26 mouse cellular contexts compared by ENCODE assay signal in genomic region chr12:14591631-14592030, GRCm38 (mm10).
DNase-seq lines count a peak whose midpoint lies in the region; ATAC-seq and TF ChIP-seq lines count a peak whose summit lies in the region.
"Had no signal": no experiment of that assay in that cellular context is flagged by ENCODE, and none has a peak within 500 bp of the region (broad histone marks: within the 10 kb centered on the region; RNA-seq: fewer than 3 reads in every experiment).

No protein-coding gene starts in this region.

- H3K4me1 ChIP-seq in hindbrain, postnatal 0 days (ENCODE audit: insufficient read depth, low read length): no peaks in the 10 kb centered on the region
- no peaks in the 10 kb centered on the region for H3K4me1 ChIP-seq in hindbrain, embryonic 14.5 days (replicated peaks; ENCODE audit: control insufficient read depth, insufficient read depth, low read length)
- H3K4me1 ChIP-seq: embryonic facial prominence, embryonic 10.5 days; embryonic facial prominence, embryonic 13.5 days; forebrain, embryonic 12.5 days; forebrain, embryonic 15.5 days; heart, embryonic 12.5 days; heart, embryonic 15.5 days; hindbrain, embryonic 15.5 days; intestine, embryonic 15.5 days had no signal

- no peak overlapping the region for H3K4me2 ChIP-seq in hindbrain, postnatal 0 days (ENCODE audit: low read depth, low read length)
- H3K4me2 ChIP-seq in hindbrain, embryonic 14.5 days (replicated peaks): no peak overlapping the region
- H3K4me2 ChIP-seq: embryonic facial prominence, embryonic 13.5 days; forebrain, embryonic 12.5 days; forebrain, embryonic 15.5 days; heart, embryonic 12.5 days; heart, embryonic 15.5 days; hindbrain, embryonic 15.5 days; intestine, embryonic 15.5 days had no signal

- no peak overlapping the region for H3K4me3 ChIP-seq in hindbrain, postnatal 0 days (ENCODE audit: low read length)
- no peak overlapping the region for H3K4me3 ChIP-seq in hindbrain, embryonic 14.5 days (replicated peaks; ENCODE audit: low read length)
- H3K4me3 ChIP-seq: embryonic facial prominence, embryonic 10.5 days; embryonic facial prominence, embryonic 13.5 days; erythroblast, embryonic 14.5 days; forebrain, embryonic 12.5 days; forebrain, embryonic 15.5 days; heart, embryonic 12.5 days; heart, embryonic 15.5 days; hindbrain, embryonic 15.5 days; intestine, embryonic 15.5 days had no signal

- 61% methylated on average over 7 of the region's 7 CpGs for WGBS in hindbrain, postnatal 0 days
- 62% methylated on average over 7 of the region's 7 CpGs for WGBS in hindbrain, embryonic 14.5 days

- H3K9ac ChIP-seq in hindbrain, postnatal 0 days (replicated peaks; ENCODE audit: low read length): no peak overlapping the region
- no peak overlapping the region for H3K9ac ChIP-seq in hindbrain, embryonic 14.5 days
- H3K9ac ChIP-seq: embryonic facial prominence, embryonic 13.5 days; forebrain, embryonic 12.5 days; forebrain, embryonic 15.5 days; heart, embryonic 12.5 days; heart, embryonic 15.5 days; hindbrain, embryonic 15.5 days; intestine, embryonic 15.5 days had no signal

- no peak overlapping the region for H3K27ac ChIP-seq in hindbrain, postnatal 0 days
- no peak overlapping the region for H3K27ac ChIP-seq in hindbrain, embryonic 14.5 days
- H3K27ac ChIP-seq: embryonic facial prominence, embryonic 10.5 days; embryonic facial prominence, embryonic 13.5 days; forebrain, embryonic 12.5 days; forebrain, embryonic 15.5 days; heart, embryonic 15.5 days; hindbrain, embryonic 15.5 days; intestine, embryonic 15.5 days had no signal

- TF ChIP-seq CTCF in hindbrain, postnatal 0 days (IDR thresholded peaks at IDR 0.05; ENCODE audit: low read depth): no peak

- peak; percentile 5 for DNase-seq in embryo, embryonic 10 days (ENCODE audit: low spot score)
- DNase-seq in embryo, embryonic 9.5 days (ENCODE audit: extremely low spot score): no peak
- peak; percentile 4 for DNase-seq in hindbrain, postnatal 0 days (ENCODE audit: low spot score)
- DNase-seq in hindbrain, embryonic 14.5 days (ENCODE audit: low spot score): no peak
- DNase-seq in mesoderm, embryonic 11.5 days (ENCODE audit: low read depth, low spot score): peak; percentile 11
- DNase-seq in yolk sac, embryonic 10.5 days (ENCODE audit: low spot score): no peak
- DNase-seq: adrenal gland, postnatal 14 days; cerebellum, adult 11 months; cerebellum, adult 2 months; cerebellum, adult 9-11 months; cerebellum, postnatal 25 days; gastrocnemius, postnatal 25 days; heart, adult 18-20 months; heart, postnatal 10 days; heart, postnatal 36 days; kidney, adult 11 months had no signal

- H3K36me3 ChIP-seq in hindbrain, postnatal 0 days (ENCODE audit: insufficient read depth, low read length): no peaks in the 10 kb centered on the region
- no peaks in the 10 kb centered on the region for H3K36me3 ChIP-seq in hindbrain, embryonic 14.5 days (replicated peaks; ENCODE audit: control insufficient read depth, insufficient read depth)
- H3K36me3 ChIP-seq: embryonic facial prominence, embryonic 10.5 days; embryonic facial prominence, embryonic 13.5 days; forebrain, embryonic 12.5 days; forebrain, embryonic 15.5 days; heart, embryonic 12.5 days; heart, embryonic 15.5 days; hindbrain, embryonic 15.5 days; intestine, embryonic 15.5 days had no signal

- no peaks in the 10 kb centered on the region for H3K9me3 ChIP-seq in hindbrain, postnatal 0 days (ENCODE audit: low read length)
- no peaks in the 10 kb centered on the region for H3K9me3 ChIP-seq in hindbrain, embryonic 14.5 days (ENCODE audit: control insufficient read depth, low read length)
- H3K9me3 ChIP-seq: embryonic facial prominence, embryonic 10.5 days; embryonic facial prominence, embryonic 13.5 days; forebrain, embryonic 12.5 days; forebrain, embryonic 15.5 days; heart, embryonic 15.5 days; hindbrain, embryonic 15.5 days; intestine, embryonic 15.5 days had no signal

- H3K27me3 ChIP-seq in hindbrain, postnatal 0 days (ENCODE audit: insufficient read depth, low read length): no peaks in the 10 kb centered on the region
- H3K27me3 ChIP-seq in hindbrain, embryonic 14.5 days (ENCODE audit: control insufficient read depth, insufficient read depth, low read length): no peaks in the 10 kb centered on the region
- H3K27me3 ChIP-seq: embryonic facial prominence, embryonic 13.5 days; forebrain, embryonic 12.5 days; forebrain, embryonic 15.5 days; heart, embryonic 12.5 days; heart, embryonic 15.5 days; hindbrain, embryonic 15.5 days; intestine, embryonic 15.5 days had no signal

- no peak for ATAC-seq in hindbrain, postnatal 0 days
- ATAC-seq in hindbrain, embryonic 14.5 days (ENCODE audit: low FRiP score): no peak
- ATAC-seq: activated CD4-positive, CD25-positive, alpha-beta regulatory T cell, adult 4 months; forebrain, embryonic 15.5 days; intestine, embryonic 15.5 days had no signal

Comparison
In these comparisons a context has a peak if more than half of its experiments do, and no peak if none do; other contexts are left out.
1. DNase-seq: peak in embryo, embryonic 10 days (single experiment), hindbrain, postnatal 0 days (single experiment) and mesoderm, embryonic 11.5 days (single experiment); none in embryo, embryonic 9.5 days (single experiment), hindbrain, embryonic 14.5 days (single experiment) and yolk sac, embryonic 10.5 days (single experiment).